Mouse (Mus musculus): ENCODE measurements around the gene Lpcat2.

DNA sequence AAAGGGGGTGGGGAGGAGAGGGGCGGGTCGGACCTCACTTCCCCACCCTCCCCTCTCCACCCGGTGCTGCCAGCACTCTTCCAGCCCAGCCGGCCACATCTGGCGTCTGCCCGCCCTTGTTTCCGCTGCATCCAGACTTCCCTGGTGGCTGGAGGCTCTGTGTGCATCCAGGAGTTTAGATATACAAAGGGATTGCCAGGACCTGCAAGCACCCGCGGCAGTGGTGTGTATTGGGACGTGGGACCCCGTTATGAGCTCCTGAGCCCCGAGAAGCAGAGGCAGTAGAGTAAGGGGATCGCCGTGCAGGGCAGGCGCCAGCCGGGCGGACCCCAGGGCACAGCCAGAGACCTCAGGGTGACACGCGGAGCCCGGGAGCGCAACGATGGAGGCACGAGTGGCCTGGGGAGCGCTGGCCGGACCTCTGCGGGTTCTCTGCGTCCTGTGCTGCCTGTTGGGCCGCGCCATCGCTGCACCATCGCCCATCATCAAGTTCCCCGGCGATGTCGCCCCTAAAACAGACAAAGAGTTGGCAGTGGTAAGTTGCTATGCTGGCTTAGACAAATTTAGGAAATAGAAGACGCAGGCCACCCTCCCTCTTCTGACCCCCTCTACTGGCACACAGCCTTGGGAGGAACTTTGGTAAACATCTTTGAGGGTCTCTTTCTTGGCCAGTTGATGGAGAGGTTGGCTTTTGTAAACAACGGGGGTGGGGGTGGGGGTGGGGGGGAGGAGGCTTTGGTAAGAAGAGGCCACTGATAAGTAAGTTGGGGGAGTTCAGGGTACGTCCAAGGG lies 27.7 kb upstream of the Lpcat2 start, which contains the start of gene Mmp2:
- peak; percentile 14; the same call in 1 of the 2 replicates for TF ChIP-seq CTCF (IDR thresholded peaks at IDR 0.05; ENCODE audit: low read depth)
- TF ChIP-seq EP300 (optimal IDR thresholded peaks at IDR 0.05) = no peak
